Mouse (Mus musculus) mouse trophoblast stem cell (cell line): ENCODE measurements around the gene Pde4c.

Experiments used
- in situ Hi-C, 2 experiments: fragments of 300-500 bp; cut with MseI, MboI; formaldehyde crosslinking; loops; 2 replicates in 1 of 2; 3 replicates in 1 of 2; pipeline ENCODE4 v1.15.1; 2025

Pde4c gene

GRCm38 (mm10) chr8:70697366-70698250 lies 25.9 kb upstream of the Pde4c start:
- in situ Hi-C loops: no loop called here

GRCm38 (mm10) chr8:70698310-70699109 lies 25.0 kb upstream of the Pde4c start, which contains the start of gene Jund:
Gene Jund, plus strand, starts transcription at chr8:70698949.
- in situ Hi-C loops: no loop called here

GRCm38 (mm10) chr8:70699116-70699833 lies 24.2 kb upstream of the Pde4c start:
- in situ Hi-C loops: no loop called here

- in situ Hi-C loops: no loop called here
These were observed 23.5 kb upstream of the Pde4c start for GRCm38 (mm10) chr8:70699834-70700554.

GRCm38 (mm10) chr8:70700555-70700922 lies 23.0 kb upstream of the Pde4c start:
- in situ Hi-C loops: no loop called here

GRCm38 (mm10) chr8:70701048-70701981 lies 22.2 kb upstream of the Pde4c start:
- in situ Hi-C loops: no loop called here

- in situ Hi-C loops: no loop called here
These were observed 21.3 kb upstream of the Pde4c start for GRCm38 (mm10) chr8:70701982-70702841.

- in situ Hi-C loops: no loop called here
These were observed 20.7 kb upstream of the Pde4c start for GRCm38 (mm10) chr8:70702842-70703182.

GRCm38 (mm10) chr8:70703287-70703686 lies 20.2 kb upstream of the Pde4c start, which contains the start of gene Iqcn:
Gene Iqcn, plus strand, starts transcription at chr8:70703457.
- in situ Hi-C loops: no loop called here

- in situ Hi-C loops: loop anchor here (5.0 kb wide), 2 partner anchors 36 to 46 kb away; partner anchors contain the start of genes Lsm4 (in 1 of the 2) and Pgpep1 (in 1 of the 2)
These were observed 15.2 kb upstream of the Pde4c start for GRCm38 (mm10) chr8:70708281-70708680.

GRCm38 (mm10) chr8:70709794-70710193 lies 13.7 kb upstream of the Pde4c start:
- in situ Hi-C loops: loop anchor here (5.0 kb wide), 2 partner anchors 37 to 47 kb away; partner anchors contain the start of genes Lsm4 (in 1 of the 2) and Pgpep1 (in 1 of the 2)

- in situ Hi-C loops: no loop called here
These were observed 13.2 kb upstream of the Pde4c start for GRCm38 (mm10) chr8:70710296-70710695.

- in situ Hi-C loops: no loop called here
These were observed 12.5 kb upstream of the Pde4c start for GRCm38 (mm10) chr8:70711041-70711440.

- in situ Hi-C loops: no loop called here
These were observed 9.5 kb upstream of the Pde4c start for GRCm38 (mm10) chr8:70713991-70714390.

- in situ Hi-C loops: no loop called here
These were observed 8.4 kb upstream of the Pde4c start for GRCm38 (mm10) chr8:70715086-70715485.

- in situ Hi-C loops: no loop called here
These were observed 6.8 kb upstream of the Pde4c start for GRCm38 (mm10) chr8:70716521-70717400.

- in situ Hi-C loops: no loop called here
These were observed 5.2 kb upstream of the Pde4c start, which contains the start of gene Gm3336 for GRCm38 (mm10) chr8:70718297-70718696. Gene Gm3336, plus strand, starts transcription at chr8:70718543.

GRCm38 (mm10) chr8:70719796-70720270 lies 3.7 kb upstream of the Pde4c start:
- in situ Hi-C loops: loop anchor here (5.0 kb wide), 1 partner anchor 37 kb away; no protein-coding TSS in a partner anchor
